Mouse (Mus musculus): ENCODE data around the gene Fzd7. TPM values are rescaled to one million over a fixed set of nuclear protein-coding genes. Genes with fewer than 3 reads are reported as not detected.

Fzd7 gene
- total and polyA plus RNA-seq, 3 experiments = 4.0 to 10.1 (median 4.8) TPM

DNA sequence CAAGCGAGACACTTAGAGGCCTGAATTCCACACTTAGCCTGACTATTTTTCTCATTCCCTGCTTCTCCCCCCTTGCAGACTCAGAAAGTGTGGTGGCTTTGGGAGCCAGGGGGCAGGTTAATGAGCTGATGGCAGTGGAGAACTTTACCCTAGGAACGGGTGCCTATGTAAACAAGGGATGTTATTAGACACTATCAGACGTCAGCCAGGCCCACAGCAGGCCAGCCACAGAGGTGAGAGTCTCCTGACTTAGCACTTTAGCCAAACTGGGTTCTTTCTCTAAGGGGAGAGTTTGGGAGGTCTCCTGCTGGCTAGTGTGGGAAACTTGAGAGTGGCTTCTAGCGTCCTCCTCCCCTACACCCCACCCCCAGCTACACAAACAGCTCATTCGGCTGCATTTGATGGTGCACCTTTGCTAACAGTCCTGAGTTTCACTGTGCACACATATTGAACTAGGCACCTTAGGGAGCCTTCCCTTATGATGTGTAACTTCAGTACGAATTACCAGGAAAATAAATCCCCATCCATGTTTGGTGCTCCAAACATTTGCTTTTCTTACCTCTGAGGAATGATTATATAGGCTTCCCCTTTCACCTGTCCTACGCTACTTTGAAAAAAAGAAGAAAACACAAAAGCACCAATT is 21.6 kb downstream of the Fzd7 start:
- Histone ChIP-seq H3K27ac (ENCODE audit: insufficient read depth, low read depth) (no peak overlapping the region), H3K27me3 (replicated peaks) (no peaks in the 10 kb centered on the region), H3K4me2 (ENCODE audit: insufficient read depth, low read depth, poor library complexity, severe bottlenecking) (no peak overlapping the region), H3K79me2 (replicated peaks; ENCODE audit: control insufficient read depth, extremely low read depth, insufficient read depth, poor library complexity, severe bottlenecking) (no peaks in the 10 kb centered on the region), H3K9ac (ENCODE audit: insufficient read depth, low read depth) (no peak overlapping the region), H3K36me3 (replicated peaks in 1 of 2; ENCODE audit: control insufficient read depth in 1 of 2, insufficient read depth in 1 of 2, low read length in 1 of 2) (no peaks in the 10 kb centered on the region), H3K4me1 (ENCODE audit: control insufficient read depth in 1 of 2, insufficient read depth in 2 of 2) (no peaks in the 10 kb centered on the region), H3K4me3 (replicated peaks in 1 of 3; ENCODE audit: low read depth in 2 of 3, low read length in 2 of 3, poor library complexity in 1 of 3) (no peak overlapping the region), H3K9me3 (replicated peaks; ENCODE audit: low read length) (no peaks in the 10 kb centered on the region)
- DNase-seq (ENCODE audit: extremely low read depth) = no peak
- no peak for TF ChIP-seq USF2 (conservative IDR thresholded peaks at IDR 0.05; ENCODE audit: low read depth, low read length)
- no peak for TF ChIP-seq ETS1 (conservative IDR thresholded peaks at IDR 0.05; ENCODE audit: low read depth, low read length)
- TF ChIP-seq MAFK (IDR thresholded peaks at IDR 0.05; ENCODE audit: insufficient replicate concordance, low read length) = no peak
- no peak for TF ChIP-seq POLR2AphosphoS2 (IDR thresholded peaks at IDR 0.05; ENCODE audit: low read depth, low read length)
- no peak for TF ChIP-seq MEF2A (IDR thresholded peaks at IDR 0.05; ENCODE audit: borderline replicate concordance, low read depth, low read length)
- in situ Hi-C loops (cut with MboI; ENCODE audit: low pct_ligation_motif_present, low pct_unique_long_range_greater_than_20kb, low sequenced_read_pairs) = no loop called here
- dilution Hi-C loops (cut with MboI; ENCODE audit: extremely low pct_ligation_motif_present, extremely low pct_unique_long_range_greater_than_20kb, low sequenced_read_pairs) = no loop called here

DNA sequence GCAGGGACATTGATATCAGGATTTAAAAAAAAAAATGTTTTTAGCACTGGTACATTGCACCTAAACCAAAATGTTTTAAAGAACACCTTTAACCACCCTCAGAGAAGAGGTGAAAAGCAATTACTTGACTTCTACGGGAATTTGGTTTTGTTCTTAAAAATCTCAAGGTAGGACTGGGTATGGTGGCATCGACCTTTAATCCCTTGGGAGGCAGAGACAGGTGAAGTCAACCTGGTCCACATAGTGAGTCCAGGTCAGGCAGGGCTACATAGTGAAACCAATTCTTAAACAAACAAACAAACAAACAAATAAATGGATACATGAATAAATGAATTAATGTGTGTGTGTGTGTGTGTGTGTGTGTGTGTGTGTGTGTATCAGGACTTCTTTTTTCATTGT is 22.1 kb downstream of the Fzd7 start:
- H3K9me3 ChIP-seq (replicated peaks; ENCODE audit: low read length) = no peaks in the 10 kb centered on the region
- H3K4me3 ChIP-seq (replicated peaks in 1 of 3; ENCODE audit: low read depth in 2 of 3, low read length in 2 of 3, poor library complexity in 1 of 3) = no peak overlapping the region
- no peaks in the 10 kb centered on the region for H3K36me3 ChIP-seq (replicated peaks in 1 of 2; ENCODE audit: control insufficient read depth in 1 of 2, insufficient read depth in 1 of 2, low read length in 1 of 2)
- H3K4me2 ChIP-seq (ENCODE audit: insufficient read depth, low read depth, poor library complexity, severe bottlenecking) = no peak overlapping the region
- no peaks in the 10 kb centered on the region for H3K27me3 ChIP-seq (replicated peaks)
- dilution Hi-C loops (cut with MboI; ENCODE audit: extremely low pct_ligation_motif_present, extremely low pct_unique_long_range_greater_than_20kb, low sequenced_read_pairs) = no loop called here
- in situ Hi-C loops (cut with MboI; ENCODE audit: low pct_ligation_motif_present, low pct_unique_long_range_greater_than_20kb, low sequenced_read_pairs) = no loop called here
- TF ChIP-seq JUND (conservative IDR thresholded peaks at IDR 0.05; ENCODE audit: low read depth, low read length) (no peak), HCFC1 (IDR thresholded peaks at IDR 0.05; ENCODE audit: low read depth, low read length) (no peak), BHLHE40 (IDR thresholded peaks at IDR 0.05; ENCODE audit: low read depth, low read length) (no peak), USF2 (conservative IDR thresholded peaks at IDR 0.05; ENCODE audit: low read depth, low read length) (no peak)
- no peak overlapping the region for H3K9ac ChIP-seq (ENCODE audit: insufficient read depth, low read depth)
- no peaks in the 10 kb centered on the region for H3K79me2 ChIP-seq (replicated peaks; ENCODE audit: control insufficient read depth, extremely low read depth, insufficient read depth, poor library complexity, severe bottlenecking)
- DNase-seq (ENCODE audit: extremely low read depth) = no peak
- H3K27ac ChIP-seq (ENCODE audit: insufficient read depth, low read depth) = no peak overlapping the region
- no peaks in the 10 kb centered on the region for H3K4me1 ChIP-seq (ENCODE audit: control insufficient read depth in 1 of 2, insufficient read depth in 2 of 2)

DNA sequence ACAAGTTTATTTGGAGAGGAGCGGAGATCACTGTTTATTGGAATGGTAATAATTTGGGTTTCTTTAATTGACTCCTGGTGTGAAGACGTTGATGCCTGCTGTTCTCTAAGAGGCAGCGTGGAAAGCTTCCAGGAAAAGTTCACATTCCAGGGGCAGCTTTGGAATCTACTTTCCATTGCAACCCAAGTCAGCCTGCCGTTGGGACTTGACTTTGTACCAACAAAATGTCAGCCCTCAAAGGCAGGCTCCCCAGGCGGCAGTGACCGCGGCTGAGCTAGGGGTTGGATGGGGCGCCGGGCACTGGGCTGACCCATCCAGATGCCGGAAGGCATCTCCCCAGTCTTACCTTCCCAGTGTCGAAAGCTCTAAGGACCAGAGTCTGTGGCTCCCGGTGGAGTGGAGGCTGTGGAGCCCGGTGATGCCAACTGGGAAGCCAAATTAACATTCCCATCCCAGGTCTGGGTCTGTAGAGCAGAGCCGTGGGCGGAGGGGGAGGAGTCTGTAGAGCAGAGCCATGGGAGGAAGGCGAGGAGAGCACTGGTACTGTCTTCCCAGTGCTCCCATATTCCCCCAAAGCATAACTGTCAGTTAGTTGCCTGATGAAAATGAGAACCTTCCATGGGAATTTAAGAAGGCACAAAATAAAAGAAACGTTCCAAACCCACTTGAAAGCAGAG is 26.4 kb downstream of the Fzd7 start:
- TF ChIP-seq NELFE (IDR thresholded peaks at IDR 0.05; ENCODE audit: low read depth, low read length) (no peak), SMC3 (IDR thresholded peaks at IDR 0.05; ENCODE audit: low read depth, low read length) (no peak), JUND (conservative IDR thresholded peaks at IDR 0.05; ENCODE audit: low read depth, low read length) (no peak), ZKSCAN1 (IDR thresholded peaks at IDR 0.05; ENCODE audit: borderline replicate concordance, low read depth, low read length) (no peak), ETS1 (conservative IDR thresholded peaks at IDR 0.05; ENCODE audit: low read depth, low read length) (no peak), MYC (IDR thresholded peaks at IDR 0.05; ENCODE audit: low read depth, low read length) (no peak), ZNF384 (IDR thresholded peaks at IDR 0.05; ENCODE audit: low read depth, low read length) (no peak), USF2 (conservative IDR thresholded peaks at IDR 0.05; ENCODE audit: low read depth, low read length) (no peak), MAX (IDR thresholded peaks at IDR 0.05; ENCODE audit: low read length) (no peak), IRF4 (IDR thresholded peaks at IDR 0.05; ENCODE audit: low read depth, low read length) (no peak), MEF2A (IDR thresholded peaks at IDR 0.05; ENCODE audit: borderline replicate concordance, low read depth, low read length) (no peak), CHD1 (IDR thresholded peaks at IDR 0.05; ENCODE audit: low read depth, low read length) (no peak), POLR2AphosphoS2 (IDR thresholded peaks at IDR 0.05; ENCODE audit: low read depth, low read length) (no peak), MXI1 (IDR thresholded peaks at IDR 0.05; ENCODE audit: low read depth, low read length) (no peak), CHD2 (IDR thresholded peaks at IDR 0.05; ENCODE audit: low read length) (no peak), USF1 (IDR thresholded peaks at IDR 0.05; ENCODE audit: low read depth, low read length) (no peak), ZC3H11A (IDR thresholded peaks at IDR 0.05; ENCODE audit: low read depth, low read length) (no peak), ELF1 (IDR thresholded peaks at IDR 0.05; ENCODE audit: low read depth, low read length) (no peak), MAZ (IDR thresholded peaks at IDR 0.05; ENCODE audit: low read depth, low read length) (no peak)
- DNase-seq (ENCODE audit: extremely low read depth) = no peak
- H3K4me2 ChIP-seq (ENCODE audit: insufficient read depth, low read depth, poor library complexity, severe bottlenecking) = no peak overlapping the region
- no peak overlapping the region for H3K4me3 ChIP-seq (replicated peaks in 1 of 3; ENCODE audit: low read depth in 2 of 3, low read length in 2 of 3, poor library complexity in 1 of 3)
- no peaks in the 10 kb centered on the region for H3K4me1 ChIP-seq (ENCODE audit: control insufficient read depth in 1 of 2, insufficient read depth in 2 of 2)
- no peaks in the 10 kb centered on the region for H3K36me3 ChIP-seq (replicated peaks in 1 of 2; ENCODE audit: control insufficient read depth in 1 of 2, insufficient read depth in 1 of 2, low read length in 1 of 2)
- H3K9ac ChIP-seq (ENCODE audit: insufficient read depth, low read depth) = no peak overlapping the region
- H3K79me2 ChIP-seq (replicated peaks; ENCODE audit: control insufficient read depth, extremely low read depth, insufficient read depth, poor library complexity, severe bottlenecking) = no peaks in the 10 kb centered on the region
- no peak overlapping the region for H3K27ac ChIP-seq (ENCODE audit: insufficient read depth, low read depth)
- no peaks in the 10 kb centered on the region for H3K27me3 ChIP-seq (replicated peaks)
- dilution Hi-C loops (cut with MboI; ENCODE audit: extremely low pct_ligation_motif_present, extremely low pct_unique_long_range_greater_than_20kb, low sequenced_read_pairs) = no loop called here
- in situ Hi-C loops (cut with MboI; ENCODE audit: low pct_ligation_motif_present, low pct_unique_long_range_greater_than_20kb, low sequenced_read_pairs) = no loop called here
- no peaks in the 10 kb centered on the region for H3K9me3 ChIP-seq (replicated peaks; ENCODE audit: low read length)
